Mouse (Mus musculus) liver, adult 2 months (tissue): ENCODE data around the gene Vav2. TPM values are rescaled to one million over a fixed set of nuclear protein-coding genes. Genes with fewer than 3 reads are reported as not detected.

Source experiments
- DNase-seq: peaks from one replicate; pipeline ENCODE4 v3.0.0-alpha.2; 2011; ENCODE audit warnings: low read depth, low spot score; ENCODE audit errors: extremely low read depth
- H3K27ac ChIP-seq: fragments of 200-500 bp; replicated peaks from 2 replicates; pipeline ENCODE4 v1.5.1; 2012; ENCODE audit warnings: low read depth, mild to moderate bottlenecking, control low read depth, inconsistent platforms, low read length; ENCODE audit not compliant: insufficient read depth
- H3K27me3 ChIP-seq: fragments of 200-500 bp; 2 replicates; pipeline ENCODE4 v1.6.1; 2012; ENCODE audit warnings: mild to moderate bottlenecking, moderate library complexity, low read length, inconsistent platforms; ENCODE audit not compliant: control insufficient read depth, insufficient read depth
- H3K36me3 ChIP-seq: fragments of 200-500 bp; 2 replicates; pipeline ENCODE4 v1.6.1; 2012; ENCODE audit warnings: low read length, inconsistent platforms; ENCODE audit not compliant: control insufficient read depth, insufficient read depth
- H3K4me1 ChIP-seq: fragments of 200-500 bp; 2 replicates; pipeline ENCODE4 v1.6.1; 2011; ENCODE audit warnings: low read length; ENCODE audit not compliant: control insufficient read depth, insufficient read depth
- H3K4me3 ChIP-seq: fragments of 200-500 bp; 2 replicates; pipeline ENCODE4 v1.5.1; 2011; ENCODE audit warnings: low read depth, mild to moderate bottlenecking, control low read depth, low read length, moderate library complexity; ENCODE audit not compliant: insufficient read depth
- H3K79me2 ChIP-seq: fragments of 200-500 bp; 2 replicates; pipeline ENCODE4 v1.6.1; 2012; ENCODE audit warnings: inconsistent platforms, mild to moderate bottlenecking, low read length, moderate library complexity; ENCODE audit not compliant: control insufficient read depth, insufficient read depth
- H3K9ac ChIP-seq: fragments of 200-500 bp; 2 replicates; pipeline ENCODE4 v1.6.1; 2012; ENCODE audit warnings: low read depth, mild to moderate bottlenecking, control low read depth, inconsistent platforms, low read length
- CTCF ChIP-seq: fragments of 200-500 bp; IDR thresholded peaks from 2 replicates; pipeline ENCODE4 v1.5.1; 2011; ENCODE audit warnings: low read depth, low read length, control low read depth
- POLR2A ChIP-seq: fragments of 200-500 bp; IDR thresholded peaks from 2 replicates; pipeline ENCODE4 v1.6.1; 2011; ENCODE audit warnings: low read length, control low read depth; ENCODE audit not compliant: insufficient read depth; ENCODE audit errors: extremely low read depth
- WGBS: fragments of 180-500 bp; shearing (Covaris S2); methylation state at CpG from one replicate; pipeline ENCODE4 v1.1.7; 2018; 5-methylcytosine and 5-hydroxymethylcytosine counted together
- polyA plus RNA-seq: library from polyadenylated mRNA; depleted of rRNA; stranded (reverse); fragments of >200 nt; gene quantifications from 2 replicates; pipeline ENCODE4 v1.2.3, GENCODE M21; 2012
- total RNA-seq: library from RNA; depleted of rRNA; stranded (reverse); fragments of >200 nt; gene quantifications from 2 replicates; pipeline ENCODE4 v1.2.3, GENCODE M21; 2014

Gene Vav2
- total and polyA plus RNA-seq, 2 experiments: 17.6 to 26.0 TPM

GRCm38 (mm10) chr2:27262984-27263383 is 163.8 kb downstream of the Vav2 start:
- H3K4me1 ChIP-seq: 0 out of 2 replicates have a peak, but pooled peaks cover 2% of the 10 kb centered on the region
- peaks cover 20% of the 10 kb centered on the region for H3K36me3 ChIP-seq
- WGBS: 85% methylated on average over 4 of the region's 4 CpGs
- DNase-seq: no peak
- H3K27me3 ChIP-seq: no peaks in the 10 kb centered on the region
- H3K4me3 ChIP-seq: no peak overlapping the region
- no peaks in the 10 kb centered on the region for H3K79me2 ChIP-seq
- TF ChIP-seq CTCF (no peak), POLR2A (no peak)
- H3K9ac ChIP-seq: no peak overlapping the region
- H3K27ac ChIP-seq: no peak overlapping the region

DNA sequence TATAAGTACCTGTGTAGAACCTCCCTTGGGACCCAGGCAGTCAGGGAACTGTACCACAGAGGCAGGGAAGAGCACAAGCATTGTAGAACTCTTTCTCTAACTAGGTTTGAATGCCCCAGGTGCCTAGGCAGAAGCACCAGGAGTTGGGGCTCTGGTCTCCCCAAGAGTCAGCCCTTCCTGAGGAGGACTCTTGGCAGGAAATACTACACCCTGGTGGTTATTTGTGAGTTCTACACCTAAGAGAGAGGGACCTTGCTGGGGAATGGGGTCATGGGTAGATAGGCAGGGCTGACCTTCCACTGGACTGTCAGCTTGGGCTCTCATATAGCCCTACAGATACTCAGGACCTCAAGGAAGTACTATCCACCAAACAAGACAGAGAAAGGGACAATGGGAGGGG is 175.4 kb downstream of the Vav2 start:
- Histone ChIP-seq H3K79me2 (no peaks in the 10 kb centered on the region), H3K4me3 (no peak overlapping the region), H3K9ac (no peak overlapping the region), H3K27me3 (no peaks in the 10 kb centered on the region), H3K36me3 (no peaks in the 10 kb centered on the region), H3K4me1 (peaks cover 13% of the 10 kb centered on the region), H3K27ac (no peak overlapping the region)
- TF ChIP-seq CTCF: peak; percentile 37
- TF ChIP-seq POLR2A: no peak
- peak; percentile 50 for DNase-seq

DNA sequence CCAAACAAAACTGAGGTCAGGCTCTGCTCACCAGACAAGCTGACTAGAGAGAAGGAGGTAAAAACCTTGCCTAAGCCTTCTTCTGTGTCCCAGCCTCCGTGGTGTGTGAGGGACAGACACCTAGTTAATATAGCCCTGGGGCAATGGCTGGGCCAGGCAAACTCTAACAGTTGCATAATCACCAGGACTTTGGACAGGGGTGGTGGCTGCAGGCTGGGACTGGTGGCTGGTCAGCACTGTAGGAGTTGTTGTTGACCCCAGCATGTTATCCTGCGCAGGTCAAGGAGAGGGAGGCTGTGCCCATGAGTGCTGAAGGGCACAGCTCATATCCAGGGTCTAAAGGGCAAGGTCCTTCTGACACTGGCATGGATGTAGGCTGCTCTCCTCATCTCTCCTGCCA is 178.6 kb downstream of the Vav2 start, which contains the start of gene Sardh:
Gene Sardh (minus strand): TSS at position 127 of the 400 bp plus-strand sequence.
- 19% methylated on average over 2 of the region's 2 CpGs for WGBS
- Histone ChIP-seq H3K27ac (peak within 1 kb of the TSS; percentile 98), H3K4me3 (peak within 1 kb of the TSS; percentile 19), H3K4me1 (peaks cover 29% of the 10 kb centered on the region), H3K79me2 (peaks cover 21% of the 10 kb centered on the region; the same call in 1 of the 2 replicates), H3K27me3 (no peaks in the 10 kb centered on the region), H3K9ac (peak within 1 kb of the TSS; percentile 78), H3K36me3 (peaks cover 3% of the 10 kb centered on the region; the same call in 1 of the 2 replicates)
- TF ChIP-seq POLR2A: peak; percentile 69; the same call in 1 of the 2 replicates
- no peak for TF ChIP-seq CTCF
- peak; percentile 99 for DNase-seq

GRCm38 (mm10) chr2:27247487-27247863 is 179.4 kb downstream of the Vav2 start:
- DNase-seq: no peak
- Histone ChIP-seq H3K4me3 (peak overlapping the region; percentile 19), H3K79me2 (peaks cover 21% of the 10 kb centered on the region; the same call in 1 of the 2 replicates), H3K27ac (peak overlapping the region; percentile 98), H3K36me3 (peaks cover 10% of the 10 kb centered on the region), H3K4me1 (peaks cover 29% of the 10 kb centered on the region), H3K9ac (peak overlapping the region; percentile 78), H3K27me3 (no peaks in the 10 kb centered on the region)
- whole genome bisulfite sequencing: 4% methylated on average over 2 of the region's 2 CpGs
- TF ChIP-seq CTCF (no peak), POLR2A (no peak)

DNA sequence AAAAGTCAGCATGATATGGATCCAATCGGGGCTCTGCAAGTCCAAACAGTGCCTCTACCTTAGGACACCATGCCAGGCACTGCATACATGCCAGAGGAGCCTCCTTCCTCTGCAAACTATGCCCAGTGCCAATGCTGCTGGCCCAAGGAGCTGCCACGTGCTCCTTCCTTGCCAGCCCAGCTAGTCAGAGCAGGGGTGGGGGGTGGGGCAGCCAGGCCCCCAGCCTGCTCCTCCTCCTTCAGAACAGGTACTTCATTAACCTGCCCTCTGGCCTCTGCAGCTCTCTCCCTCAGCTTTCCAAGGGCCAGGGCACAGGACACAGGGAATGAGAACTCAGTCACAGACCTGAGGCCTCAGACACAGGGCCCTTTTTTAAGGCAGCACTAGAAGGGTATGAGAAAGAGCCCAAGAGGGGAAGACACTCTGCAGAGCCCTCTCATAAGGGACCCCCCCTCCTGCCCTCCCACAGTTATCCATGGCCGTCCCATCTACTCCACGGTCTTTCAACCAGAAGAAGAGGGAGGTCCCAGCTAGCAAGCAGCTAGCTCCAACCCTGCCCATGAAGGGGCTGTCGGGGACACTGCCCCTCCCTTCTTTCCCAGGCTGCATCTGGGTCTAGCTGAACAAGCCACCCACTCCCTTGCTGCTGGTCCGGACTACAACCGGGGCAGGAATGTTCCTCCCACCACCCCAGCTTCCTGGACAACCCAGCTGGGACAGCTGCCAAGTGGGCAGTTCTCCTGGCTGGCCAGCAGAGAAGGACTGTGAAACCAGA is 179.9 kb downstream of the Vav2 start:
- TF ChIP-seq CTCF (no peak), POLR2A (peak; percentile 71; the same call in 1 of the 2 replicates)
- peaks cover 21% of the 10 kb centered on the region; the same call in 1 of the 2 replicates for H3K79me2 ChIP-seq
- peaks cover 16% of the 10 kb centered on the region for H3K36me3 ChIP-seq
- H3K9ac ChIP-seq: peak overlapping the region; percentile 93
- no peaks in the 10 kb centered on the region for H3K27me3 ChIP-seq
- 5% methylated on average over 7 of the region's 7 CpGs for WGBS
- H3K27ac ChIP-seq: peak overlapping the region; percentile 98
- DNase-seq: peak; percentile 98
- peaks cover 29% of the 10 kb centered on the region for H3K4me1 ChIP-seq
- H3K4me3 ChIP-seq: peak overlapping the region; percentile 69

- Histone ChIP-seq H3K9ac (peak overlapping the region; percentile 93), H3K4me3 (peak overlapping the region; percentile 69), H3K4me1 (peaks cover 28% of the 10 kb centered on the region), H3K27me3 (no peaks in the 10 kb centered on the region), H3K27ac (peak overlapping the region; percentile 92), H3K36me3 (peaks cover 26% of the 10 kb centered on the region), H3K79me2 (peaks cover 21% of the 10 kb centered on the region; the same call in 1 of the 2 replicates)
- WGBS: 26% methylated on average over 7 of the region's 7 CpGs
- DNase-seq: peak; percentile 39
- TF ChIP-seq CTCF: no peak
- TF ChIP-seq POLR2A: no peak
These were observed 180.9 kb downstream of the Vav2 start for GRCm38 (mm10) chr2:27245947-27246346.
